Mouse (Mus musculus) heart, embryonic 12.5 days (tissue): ENCODE results near the gene Lrrc17. TPM values are rescaled to one million over a fixed set of nuclear protein-coding genes. Genes with fewer than 3 reads are reported as not detected.

Experiments
- ATAC-seq: fragments of 200-750 bp; cut with Nextera tagmentation; 2 replicates; pipeline ENCODE4 v1.8.0; 2017; ENCODE audit warnings: moderate TSS enrichment, moderate library complexity; ENCODE audit not compliant: insufficient number of reproducible peaks, low FRiP score
- H3K27ac ChIP-seq: fragments of 300-500 bp; sonication (generic); 2 replicates; pipeline ENCODE4 v1.5.1; 2016; ENCODE audit warnings: mild to moderate bottlenecking, moderate library complexity; ENCODE audit not compliant: poor library complexity, severe bottlenecking
- H3K27me3 ChIP-seq: fragments of 300-500 bp; sonication (generic); replicated peaks from 2 replicates; pipeline ENCODE4 v1.6.1; 2016; ENCODE audit warnings: mild to moderate bottlenecking, moderate library complexity
- H3K36me3 ChIP-seq: fragments of 300-500 bp; sonication (generic); 2 replicates; pipeline ENCODE4 v1.6.1; 2016; ENCODE audit warnings: mild to moderate bottlenecking, moderate library complexity
- H3K4me1 ChIP-seq: fragments of 300-500 bp; sonication (generic); replicated peaks from 2 replicates; pipeline ENCODE4 v1.6.1; 2016; ENCODE audit warnings: mild to moderate bottlenecking
- H3K4me2 ChIP-seq: fragments of 300-500 bp; sonication (generic); 2 replicates; pipeline ENCODE4 v1.6.1; 2016; ENCODE audit warnings: mild to moderate bottlenecking, moderate library complexity
- H3K4me3 ChIP-seq: fragments of 300-500 bp; sonication (generic); 2 replicates; pipeline ENCODE4 v1.5.1; 2016; ENCODE audit warnings: mild to moderate bottlenecking
- H3K9ac ChIP-seq: fragments of 300-500 bp; sonication (generic); 2 replicates; pipeline ENCODE4 v1.6.1; 2016; ENCODE audit warnings: mild to moderate bottlenecking, moderate library complexity
- H3K9me3 ChIP-seq: fragments of 300-500 bp; sonication (generic); replicated peaks from 2 replicates; pipeline ENCODE4 v1.6.1; 2016; ENCODE audit warnings: mild to moderate bottlenecking, moderate library complexity
- WGBS: fragments of 180-500 bp; shearing (Covaris S2); methylation state at CpG from one replicate; pipeline ENCODE4 v1.1.7; 2016; 5-methylcytosine and 5-hydroxymethylcytosine counted together
- polyA plus RNA-seq: library from polyadenylated mRNA; unstranded; fragments of >200 nt; fragmentation: Nextera tagmentation; extraction: Ambion mirVana; gene quantifications from 2 replicates; pipeline ENCODE4 v1.2.1, GENCODE M21; 2016

Gene Lrrc17
- polyA plus RNA-seq: 6.6 and 7.8 TPM in 2 replicates

GRCm38 (mm10) chr5:21543409-21544201 lies at the start of gene Lrrc17:
Gene Lrrc17, plus strand, starts transcription at chr5:21543559.
- H3K36me3 ChIP-seq: no peaks in the 10 kb centered on the region
- WGBS: 42% methylated on average over 17 of the region's 17 CpGs
- peak within 1 kb of the TSS; percentile 28 for H3K4me3 ChIP-seq
- peak within 1 kb of the TSS; percentile 53 for H3K4me2 ChIP-seq
- ATAC-seq: no peak
- peaks cover 12% of the 10 kb centered on the region for H3K4me1 ChIP-seq
- peak within 1 kb of the TSS; percentile 36; the same call in 1 of the 2 replicates for H3K27ac ChIP-seq
- no peaks in the 10 kb centered on the region for H3K9me3 ChIP-seq
- H3K27me3 ChIP-seq: no peaks in the 10 kb centered on the region
- no peak within 1 kb of the TSS for H3K9ac ChIP-seq

- peaks cover 15% of the 10 kb centered on the region for H3K4me1 ChIP-seq
- no peak overlapping the region for H3K4me2 ChIP-seq
- no peaks in the 10 kb centered on the region for H3K36me3 ChIP-seq
- no peaks in the 10 kb centered on the region for H3K9me3 ChIP-seq
- H3K9ac ChIP-seq: no peak overlapping the region
- no peaks in the 10 kb centered on the region for H3K27me3 ChIP-seq
- no peak for ATAC-seq
- WGBS: 50% methylated on average over 3 of the region's 3 CpGs
- H3K27ac ChIP-seq: no peak overlapping the region
- no peak overlapping the region for H3K4me3 ChIP-seq
Observed at GRCm38 (mm10) chr5:21494781-21495180, 48.6 kb upstream of the Lrrc17 start.

- peak; percentile 55; the same call in 1 of the 2 replicates for ATAC-seq
- Histone ChIP-seq H3K4me2 (no peak overlapping the region), H3K9ac (no peak overlapping the region), H3K4me3 (no peak overlapping the region), H3K4me1 (peaks cover 10% of the 10 kb centered on the region), H3K27me3 (no peaks in the 10 kb centered on the region), H3K9me3 (no peaks in the 10 kb centered on the region), H3K36me3 (no peaks in the 10 kb centered on the region), H3K27ac (no peak overlapping the region)
- 49% methylated on average over 6 of the region's 6 CpGs for WGBS
Observed at GRCm38 (mm10) chr5:21496321-21496720, 47.0 kb upstream of the Lrrc17 start.

- Histone ChIP-seq H3K4me3 (no peak overlapping the region), H3K9me3 (no peaks in the 10 kb centered on the region), H3K4me2 (no peak overlapping the region), H3K27me3 (no peaks in the 10 kb centered on the region), H3K9ac (no peak overlapping the region), H3K27ac (0 out of 2 replicates have a peak overlapping the region, but pooled peaks have one; percentile 25), H3K36me3 (no peaks in the 10 kb centered on the region), H3K4me1 (peaks cover 10% of the 10 kb centered on the region)
- 56% methylated on average over 3 of the region's 3 CpGs for WGBS
- ATAC-seq: no peak
Observed at GRCm38 (mm10) chr5:21496881-21497280, 46.5 kb upstream of the Lrrc17 start.

GRCm38 (mm10) chr5:21498490-21498889 lies 44.9 kb upstream of the Lrrc17 start:
- Histone ChIP-seq H3K4me2 (no peak overlapping the region), H3K9me3 (no peaks in the 10 kb centered on the region), H3K27me3 (no peaks in the 10 kb centered on the region), H3K36me3 (no peaks in the 10 kb centered on the region), H3K27ac (no peak overlapping the region), H3K4me3 (no peak overlapping the region), H3K4me1 (peaks cover 10% of the 10 kb centered on the region), H3K9ac (no peak overlapping the region)
- WGBS: 90% methylated on average over 2 of the region's 2 CpGs
- no peak for ATAC-seq

GRCm38 (mm10) chr5:21498925-21499324 lies 44.4 kb upstream of the Lrrc17 start:
- ATAC-seq: no peak
- 76% methylated on average over 11 of the region's 11 CpGs for WGBS
- Histone ChIP-seq H3K4me2 (no peak overlapping the region), H3K4me3 (no peak overlapping the region), H3K27ac (no peak overlapping the region), H3K27me3 (no peaks in the 10 kb centered on the region), H3K36me3 (no peaks in the 10 kb centered on the region), H3K9me3 (no peaks in the 10 kb centered on the region), H3K4me1 (peaks cover 10% of the 10 kb centered on the region), H3K9ac (no peak overlapping the region)

GRCm38 (mm10) chr5:21500133-21500532 lies 43.2 kb upstream of the Lrrc17 start:
- no peak for ATAC-seq
- no peaks in the 10 kb centered on the region for H3K27me3 ChIP-seq
- no peak overlapping the region for H3K27ac ChIP-seq
- 84% methylated on average over 10 of the region's 10 CpGs for WGBS
- H3K4me2 ChIP-seq: no peak overlapping the region
- H3K9ac ChIP-seq: no peak overlapping the region
- H3K4me1 ChIP-seq: peaks cover 10% of the 10 kb centered on the region
- H3K36me3 ChIP-seq: no peaks in the 10 kb centered on the region
- H3K4me3 ChIP-seq: no peak overlapping the region
- H3K9me3 ChIP-seq: no peaks in the 10 kb centered on the region

- H3K27ac ChIP-seq: no peak overlapping the region
- no peak overlapping the region for H3K4me2 ChIP-seq
- peaks cover 10% of the 10 kb centered on the region for H3K4me1 ChIP-seq
- H3K27me3 ChIP-seq: no peaks in the 10 kb centered on the region
- WGBS: 87% methylated on average over 2 of the region's 2 CpGs
- no peak overlapping the region for H3K4me3 ChIP-seq
- H3K36me3 ChIP-seq: no peaks in the 10 kb centered on the region
- no peak overlapping the region for H3K9ac ChIP-seq
- no peak for ATAC-seq
- no peaks in the 10 kb centered on the region for H3K9me3 ChIP-seq
Observed at GRCm38 (mm10) chr5:21500941-21501340, 42.4 kb upstream of the Lrrc17 start.

GRCm38 (mm10) chr5:21502936-21503610 lies 40.3 kb upstream of the Lrrc17 start:
- no peak overlapping the region for H3K4me3 ChIP-seq
- no peaks in the 10 kb centered on the region for H3K27me3 ChIP-seq
- H3K9ac ChIP-seq: no peak overlapping the region
- H3K4me2 ChIP-seq: no peak overlapping the region
- no peaks in the 10 kb centered on the region; the same call in 1 of the 2 replicates for H3K4me1 ChIP-seq
- no peak for ATAC-seq
- 80% methylated on average over 13 of the region's 13 CpGs for WGBS
- no peak overlapping the region for H3K27ac ChIP-seq
- H3K36me3 ChIP-seq: no peaks in the 10 kb centered on the region
- H3K9me3 ChIP-seq: no peaks in the 10 kb centered on the region

GRCm38 (mm10) chr5:21505159-21505558 lies 38.2 kb upstream of the Lrrc17 start:
- H3K9ac ChIP-seq: no peak overlapping the region
- H3K27ac ChIP-seq: no peak overlapping the region
- no peaks in the 10 kb centered on the region for H3K27me3 ChIP-seq
- WGBS: 80% methylated on average over 8 of the region's 8 CpGs
- H3K4me1 ChIP-seq: no peaks in the 10 kb centered on the region; the same call in 1 of the 2 replicates
- H3K9me3 ChIP-seq: no peaks in the 10 kb centered on the region
- no peak overlapping the region for H3K4me2 ChIP-seq
- H3K4me3 ChIP-seq: no peak overlapping the region
- no peak for ATAC-seq
- no peaks in the 10 kb centered on the region for H3K36me3 ChIP-seq

- Histone ChIP-seq H3K4me1 (no peaks in the 10 kb centered on the region), H3K4me3 (no peak overlapping the region), H3K9me3 (no peaks in the 10 kb centered on the region), H3K27ac (no peak overlapping the region), H3K36me3 (no peaks in the 10 kb centered on the region), H3K9ac (no peak overlapping the region), H3K4me2 (no peak overlapping the region), H3K27me3 (no peaks in the 10 kb centered on the region)
- 63% methylated on average over 1 of the region's 1 CpGs for WGBS
- no peak for ATAC-seq
Observed at GRCm38 (mm10) chr5:21506887-21507286, 36.5 kb upstream of the Lrrc17 start.
